Mouse (Mus musculus): ENCODE data around the gene 4930404H24Rik.
A peak's percentile ranks its signal among the peaks of the same experiment; 100 is the strongest.

Gene 4930404H24Rik

DNA sequence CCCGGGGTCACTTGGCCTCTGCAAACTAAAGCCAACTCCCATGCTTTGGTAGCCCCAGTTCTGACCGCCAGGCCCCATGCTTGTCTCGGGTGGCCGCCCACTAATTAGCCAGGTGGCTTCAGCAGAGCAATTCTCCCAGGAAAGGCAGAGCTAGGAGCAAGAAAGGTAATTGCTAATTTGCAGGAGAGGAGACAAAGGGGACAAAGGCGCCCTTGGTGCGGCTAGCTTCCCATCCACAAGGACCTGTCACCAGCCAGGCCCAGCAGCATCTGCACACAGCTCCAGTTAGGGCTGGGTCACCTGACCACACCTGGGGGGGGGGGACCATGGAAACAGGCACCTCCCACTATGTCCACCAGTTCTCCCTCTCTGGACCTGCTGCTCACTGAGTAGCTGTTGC lies 19.0 kb downstream of the 4930404H24Rik start:
- DNase-seq, result peak in 1 of 2 experiments; percentile 52

GRCm38 (mm10) chr2:153512416-153513323 lies 20.1 kb downstream of the 4930404H24Rik start:
- DNase-seq, result peak in 1 of 2 experiments; percentile 30

GRCm38 (mm10) chr2:153513983-153514382 lies 21.4 kb downstream of the 4930404H24Rik start:
- DNase-seq, result no peak

DNA sequence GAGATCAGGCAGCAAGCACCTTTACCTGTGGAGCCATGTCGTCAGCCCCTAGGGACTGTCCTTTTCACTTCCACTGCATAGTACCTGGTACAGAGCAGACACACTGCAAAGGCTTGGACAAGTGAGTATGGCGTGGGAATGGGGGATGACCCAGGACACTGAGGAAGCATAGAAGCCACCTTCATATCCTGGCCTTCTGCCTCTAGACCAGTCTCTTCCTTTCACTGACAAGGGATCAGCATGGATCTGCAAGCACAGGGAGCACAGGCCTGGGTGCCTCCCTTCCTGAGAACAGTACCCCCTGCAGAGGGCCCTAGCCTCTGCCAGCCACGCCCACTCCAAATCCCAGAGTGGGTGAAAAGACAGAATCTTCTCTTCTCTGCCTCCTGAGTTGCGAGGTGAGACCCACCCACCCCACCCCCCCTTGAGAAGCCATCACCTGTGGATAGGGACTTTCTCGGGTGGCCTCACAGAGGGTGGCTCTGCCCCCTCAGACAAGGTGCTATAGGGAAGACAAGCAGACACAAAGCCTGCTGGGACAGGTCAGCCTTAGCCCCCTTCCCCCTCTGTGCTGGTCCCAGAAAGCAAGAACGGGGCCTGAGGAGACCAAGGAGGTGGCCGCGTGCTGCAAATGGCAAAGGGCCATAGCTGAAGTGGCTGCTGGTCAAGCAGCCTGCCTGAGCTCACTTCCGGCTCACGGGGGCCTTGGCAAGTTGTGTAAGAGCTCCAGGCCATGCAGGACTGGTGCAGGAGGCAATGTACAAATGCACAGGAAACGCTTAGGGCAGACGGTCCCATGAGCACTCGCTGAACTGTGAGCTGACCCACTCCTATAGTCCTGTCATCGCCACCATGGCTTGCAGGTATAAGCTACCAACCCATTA lies 22.1 kb downstream of the 4930404H24Rik start:
- peak in 1 of 2 experiments; percentile 35 for DNase-seq

GRCm38 (mm10) chr2:153515582-153515981 lies 23.0 kb downstream of the 4930404H24Rik start:
- no peak for DNase-seq

- peak; percentile 59 to 71 for DNase-seq
Observed at GRCm38 (mm10) chr2:153516961-153517360, 24.4 kb downstream of the 4930404H24Rik start.

- DNase-seq, result no peak
Observed at GRCm38 (mm10) chr2:153520057-153520456, 27.5 kb downstream of the 4930404H24Rik start.

GRCm38 (mm10) chr2:153522270-153522669 lies 29.7 kb downstream of the 4930404H24Rik start:
- no peak for DNase-seq

DNA sequence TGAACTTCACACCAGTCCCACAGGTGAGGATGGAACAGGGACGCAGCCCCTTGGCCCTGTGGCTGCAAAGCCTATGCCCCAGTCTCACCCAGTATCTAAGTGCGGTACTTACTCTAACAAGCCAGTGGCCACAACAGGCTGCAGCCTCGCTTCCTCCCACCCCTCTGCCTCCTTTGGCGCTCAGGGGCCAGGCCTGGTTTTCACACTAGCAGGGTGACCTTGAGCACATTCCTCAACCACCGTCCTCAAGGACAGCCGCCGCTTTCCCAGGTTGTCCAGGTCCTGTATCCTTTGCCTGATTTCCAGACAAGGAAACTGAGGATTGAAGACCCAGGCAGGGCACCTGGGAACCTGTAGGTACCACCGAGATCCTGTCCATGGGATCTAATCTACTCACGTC lies 30.6 kb downstream of the 4930404H24Rik start:
- peak in 1 of 2 experiments; percentile 36 for DNase-seq

GRCm38 (mm10) chr2:153523656-153524055 lies 31.1 kb downstream of the 4930404H24Rik start:
- no peak for DNase-seq

GRCm38 (mm10) chr2:153524727-153525126 lies 32.1 kb downstream of the 4930404H24Rik start:
- DNase-seq, result no peak

DNA sequence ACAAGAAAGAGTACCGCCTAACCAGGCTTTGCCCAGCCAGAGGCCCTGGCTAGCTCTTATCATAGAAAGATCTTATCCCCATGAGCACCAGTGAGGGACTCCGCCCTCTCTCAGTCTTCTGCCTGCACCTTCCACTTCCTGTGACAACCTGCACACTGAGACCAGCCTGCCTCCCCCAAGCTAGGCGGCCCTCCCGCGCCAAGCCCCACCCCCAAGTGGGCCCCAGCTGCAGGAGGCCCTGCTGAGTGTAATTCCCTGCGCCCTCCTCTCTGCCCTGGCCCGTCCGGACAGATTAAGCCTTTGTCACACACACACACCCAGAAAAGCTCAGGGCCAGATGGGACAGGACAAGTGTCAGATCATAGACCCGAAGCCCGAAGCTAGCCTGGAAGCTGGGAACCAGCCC lies 33.3 kb downstream of the 4930404H24Rik start:
- DNase-seq, result peak; percentile 50 to 68

DNA sequence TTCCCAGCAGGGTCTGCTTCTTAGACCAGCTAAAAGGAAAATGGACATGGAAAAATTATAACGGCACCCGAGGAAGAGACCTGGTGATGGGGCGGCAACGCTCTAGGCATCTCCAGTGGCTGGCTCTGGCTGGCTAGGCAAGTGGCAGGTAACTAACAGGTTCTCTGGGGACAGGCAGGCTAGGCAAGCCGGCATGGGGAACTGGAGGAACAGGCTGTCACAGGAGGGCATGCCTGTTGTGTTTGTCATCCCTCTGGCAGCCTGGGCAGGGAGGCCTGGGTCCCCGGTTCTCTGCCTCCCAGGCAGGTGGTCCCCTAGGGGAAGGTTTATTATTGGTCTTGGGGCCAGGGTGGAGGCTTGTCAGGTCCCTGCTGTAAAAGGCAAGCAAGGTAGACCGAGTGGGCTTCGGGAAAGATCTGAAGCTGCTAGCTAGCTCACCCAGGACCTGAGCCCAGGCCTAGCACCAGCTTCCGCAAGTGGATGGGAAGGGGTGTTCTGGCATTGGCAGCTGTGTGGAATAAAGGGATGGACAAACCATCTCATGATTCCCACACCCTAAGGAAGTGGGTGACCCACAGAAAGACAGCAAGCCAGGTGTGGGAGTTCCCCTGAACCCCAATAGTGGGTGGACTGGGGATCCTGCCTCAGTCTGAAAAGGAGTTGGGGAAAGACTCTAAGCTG lies 34.4 kb downstream of the 4930404H24Rik start:
- no peak for DNase-seq

DNA sequence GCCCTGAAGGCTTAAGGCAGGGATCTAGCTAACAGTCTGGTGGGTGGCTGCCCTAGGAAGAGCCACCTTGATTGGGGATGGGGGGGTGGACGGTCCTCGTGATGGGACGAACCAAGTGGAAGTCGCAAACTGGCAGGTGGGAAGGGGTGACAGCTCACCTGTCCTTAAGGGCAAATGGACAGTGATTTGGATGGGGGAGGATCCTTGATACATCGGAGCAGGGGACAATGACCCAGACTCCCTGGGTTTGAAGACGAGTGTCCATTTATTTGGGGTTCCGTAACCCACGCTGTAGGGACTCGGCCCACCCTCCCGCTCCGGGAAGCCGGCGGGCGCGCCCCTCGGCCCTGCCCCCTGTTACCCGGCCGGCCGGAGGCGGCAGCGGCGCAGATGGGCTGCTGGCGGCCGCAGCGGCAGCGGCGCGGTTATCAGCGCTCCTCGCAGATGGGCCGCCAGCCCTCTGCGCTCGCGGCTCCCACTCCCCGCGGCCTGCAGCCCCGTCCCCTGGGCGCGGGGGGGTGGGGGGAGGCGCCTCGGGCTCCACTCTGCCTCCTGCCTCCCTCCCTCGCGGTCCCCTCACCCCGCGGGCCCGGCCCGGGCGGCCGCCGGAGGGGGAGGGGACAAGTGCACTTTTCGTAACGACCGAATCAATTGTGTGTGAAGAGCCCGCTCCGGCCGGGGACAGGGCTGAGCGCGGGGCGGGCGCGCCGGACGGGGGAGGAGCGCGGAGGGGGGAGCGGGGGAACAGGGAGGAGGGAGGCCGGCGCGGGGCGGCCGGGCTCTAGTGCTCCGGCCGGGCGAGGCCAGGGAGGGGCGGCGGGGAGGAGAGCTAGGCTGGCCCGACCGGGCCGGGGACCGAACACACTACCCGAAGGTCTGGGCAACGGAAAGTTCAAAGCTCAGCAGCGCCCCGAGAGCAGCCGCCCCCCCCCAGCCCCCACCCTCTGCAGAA lies 35.3 kb downstream of the 4930404H24Rik start:
- peak; percentile 72 to 79 for DNase-seq

DNA sequence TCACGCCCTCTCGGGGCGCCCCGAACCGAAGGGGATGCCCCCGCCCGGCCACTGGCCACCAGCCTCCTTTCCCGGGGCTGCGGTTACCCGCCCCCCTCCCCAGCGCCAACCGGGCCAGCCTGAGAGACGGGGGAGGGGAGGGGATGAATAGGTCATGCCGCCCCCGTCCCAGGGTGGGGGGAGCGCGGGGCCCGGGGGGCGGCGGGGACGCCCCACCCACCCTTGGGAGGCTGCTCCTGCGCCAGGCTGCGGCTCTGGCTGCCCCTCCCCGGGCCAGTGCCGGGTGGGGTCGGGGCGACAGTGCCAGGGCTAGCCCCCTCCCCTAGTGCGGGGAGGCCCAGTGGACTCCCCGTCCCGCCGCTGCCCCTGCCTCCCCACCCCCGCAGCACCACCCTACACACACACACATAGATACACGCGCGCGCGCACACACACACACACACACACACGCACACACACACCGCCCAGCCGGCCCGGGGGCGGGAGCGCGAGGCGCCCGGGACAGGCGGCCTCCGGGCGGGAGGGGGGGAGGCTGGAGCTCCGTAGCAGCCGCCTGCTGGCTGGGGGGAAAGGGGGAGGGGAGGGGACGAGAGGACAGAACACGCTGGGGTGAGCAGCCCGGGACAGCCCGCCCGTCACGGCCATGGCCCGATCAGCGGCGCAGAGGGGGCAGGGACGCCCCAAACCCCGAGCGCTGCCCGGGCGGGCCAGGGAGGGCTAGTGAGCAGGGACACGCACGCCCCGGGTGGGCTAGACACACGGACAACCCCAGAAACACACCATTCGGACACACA lies 36.2 kb downstream of the 4930404H24Rik start:
- DNase-seq, result peak; percentile 60 to 71

GRCm38 (mm10) chr2:153529365-153529781 lies 36.8 kb downstream of the 4930404H24Rik start:
- DNase-seq, result peak; percentile 61 to 77

GRCm38 (mm10) chr2:153529931-153530766 lies 37.6 kb downstream of the 4930404H24Rik start, which contains the start of gene Nol4l:
Gene Nol4l (minus strand): TSS chr2:153529971.
- peak; percentile 51 to 67 for DNase-seq

DNA sequence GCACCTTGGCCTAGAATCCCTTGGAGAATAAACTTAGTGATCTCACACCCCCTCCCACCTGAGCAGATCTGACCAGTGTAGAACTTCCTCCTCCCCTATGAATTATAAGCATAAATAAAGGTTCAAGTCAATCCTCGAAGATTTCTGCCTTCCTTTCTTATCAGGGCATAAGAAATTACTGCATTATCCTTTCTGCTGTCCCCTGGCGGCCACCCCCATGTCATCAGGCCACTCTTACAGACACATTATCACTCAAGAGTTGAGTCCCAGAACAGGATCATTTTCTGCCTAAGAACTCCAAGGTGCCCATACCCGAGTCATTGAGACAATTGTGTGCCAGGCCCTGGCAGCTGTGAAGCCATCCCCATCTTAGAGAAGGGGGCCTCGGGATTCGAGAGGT lies 38.4 kb downstream of the 4930404H24Rik start:
- no peak for DNase-seq

GRCm38 (mm10) chr2:153533981-153534380 lies 41.4 kb downstream of the 4930404H24Rik start:
- no peak for DNase-seq

DNA sequence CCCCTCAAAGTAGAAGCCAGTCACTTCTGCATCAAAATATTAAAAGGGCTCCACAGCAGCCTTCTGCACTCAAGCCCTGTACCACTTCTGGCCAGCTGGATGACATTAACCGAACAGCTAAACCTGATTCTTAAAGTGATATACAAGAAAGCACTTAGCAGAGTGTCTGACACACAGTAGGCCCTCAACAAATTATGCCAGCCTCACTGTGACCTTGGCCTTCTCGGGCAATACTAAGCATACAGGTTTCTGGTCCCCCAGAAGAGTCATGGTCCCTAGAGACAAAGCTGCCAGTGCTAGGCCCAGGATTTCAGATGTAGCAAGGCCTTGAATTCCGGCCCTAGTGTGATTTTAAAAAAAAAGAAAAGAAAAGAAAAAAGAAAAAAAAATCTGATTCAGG lies 46.3 kb downstream of the 4930404H24Rik start:
- DNase-seq, result no peak

Measured in kidney, postnatal 4 days (tissue).